Mouse (Mus musculus) liver, postnatal 0 days (tissue): ENCODE measurements around the gene Rexo2.
"Not testable (repeated sequence)": the region's sequence is repeated elsewhere in the genome, so short reads cannot be mapped to it uniquely, and the experiment has no call there.

Experiments used
- CTCF ChIP-seq: sonication (generic); IDR thresholded peaks from 2 replicates; pipeline ENCODE4 v1.5.1; 2016; ENCODE audit warnings: antibody characterized with exemption, low read depth
- EP300 ChIP-seq: IDR thresholded peaks from 2 replicates; pipeline ENCODE4 v1.6.1; 2016; ENCODE audit warnings: antibody characterized with exemption, low read depth, mild to moderate bottlenecking

DNA sequence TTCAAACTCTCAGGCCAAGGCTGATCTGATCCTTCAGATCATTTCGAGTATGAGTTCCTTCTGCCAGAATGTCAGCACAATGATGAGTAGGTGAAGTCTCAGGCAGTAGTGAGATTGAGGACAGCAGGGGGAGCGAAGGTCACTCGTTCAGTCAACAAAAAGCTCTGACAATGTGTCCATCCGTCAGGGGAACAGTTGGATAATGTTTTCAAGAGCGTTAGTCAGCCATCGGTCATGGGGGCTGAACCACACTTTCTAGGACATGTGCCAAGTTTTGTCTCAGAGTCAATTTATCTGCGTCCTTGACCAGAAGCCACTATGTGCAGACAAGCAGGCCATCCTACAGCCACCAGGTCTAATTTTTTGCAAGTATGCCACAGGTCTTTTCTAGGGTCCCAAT, 40.0 kb upstream of the Rexo2 start:
- TF ChIP-seq CTCF, EP300: not testable (repeated sequence)
